Mouse (Mus musculus): ENCODE measurements at regions not wholly inside any gene's neighbourhood (a gene's known extent, or its start where the extent isn't known, plus 50 kb on each side); places are given as distances from the start of the nearest gene placed in this dataset.

- no peak for TF ChIP-seq CTCF (IDR thresholded peaks at IDR 0.05; ENCODE audit: extremely low read depth, insufficient read length, insufficient replicate concordance, low read depth, low read length)
- TF ChIP-seq POLR2A (IDR thresholded peaks at IDR 0.05; ENCODE audit: low read depth, low read length) = no peak
These were observed 437.0 kb downstream of the Slc4a3 start for GRCm38 (mm10) chr1:75983057-75983456.
